Mouse (Mus musculus): ENCODE results near the gene Trim14. TPM values are rescaled to one million over a fixed set of nuclear protein-coding genes. Genes with fewer than 3 reads are reported as not detected.

Gene Trim14
- total RNA-seq, 2 experiments from 2014 or later, result 0.72 to 1.1 TPM

GRCm38 (mm10) chr4:46574024-46574753 lies 38.2 kb upstream of the Trim14 start:
- no peak for DNase-seq (ENCODE audit: extremely low spot score in 1 of 2, low spot score in 2 of 2)
- no peak overlapping the region for H3K27ac ChIP-seq
- TF ChIP-seq CTCF (IDR thresholded peaks at IDR 0.05), result no peak
- intact Hi-C loops (cut with DNase I), result loop anchor here (1.0 kb wide), 1 partner anchor 11 kb away; no protein-coding TSS in a partner anchor
- H3K4me3 ChIP-seq, result no peak overlapping the region

- intact Hi-C loops (cut with DNase I), result no loop called here
- Histone ChIP-seq H3K4me3 (no peak overlapping the region), H3K27ac (no peak overlapping the region)
- no peak for DNase-seq (ENCODE audit: extremely low spot score in 1 of 2, low spot score in 2 of 2)
- no peak for TF ChIP-seq CTCF (IDR thresholded peaks at IDR 0.05)
Measured at GRCm38 (mm10) chr4:46572616-46573015, 36.7 kb upstream of the Trim14 start.

- TF ChIP-seq CTCF (IDR thresholded peaks at IDR 0.05), result no peak
- DNase-seq (ENCODE audit: extremely low spot score in 1 of 2, low spot score in 2 of 2), result no peak
- H3K27ac ChIP-seq, result no peak overlapping the region
- H3K4me3 ChIP-seq, result no peak overlapping the region
- intact Hi-C loops (cut with DNase I), result no loop called here
Measured at GRCm38 (mm10) chr4:46571744-46572143, 35.8 kb upstream of the Trim14 start.

- DNase-seq (ENCODE audit: extremely low spot score in 1 of 2, low spot score in 2 of 2), result no peak
- intact Hi-C loops (cut with DNase I), result no loop called here
- no peak overlapping the region for H3K4me3 ChIP-seq
- no peak overlapping the region for H3K27ac ChIP-seq
- TF ChIP-seq CTCF (IDR thresholded peaks at IDR 0.05), result no peak
Measured at GRCm38 (mm10) chr4:46569671-46570070, 33.7 kb upstream of the Trim14 start.

GRCm38 (mm10) chr4:46568169-46568568 lies 32.2 kb upstream of the Trim14 start:
- intact Hi-C loops (cut with DNase I), result no loop called here
- H3K27ac ChIP-seq, result no peak overlapping the region
- TF ChIP-seq CTCF (IDR thresholded peaks at IDR 0.05), result no peak
- H3K4me3 ChIP-seq, result no peak overlapping the region
- no peak for DNase-seq (ENCODE audit: extremely low spot score in 1 of 2, low spot score in 2 of 2)

- intact Hi-C loops (cut with DNase I), result no loop called here
- no peak for DNase-seq (ENCODE audit: extremely low spot score in 1 of 2, low spot score in 2 of 2)
Measured at GRCm38 (mm10) chr4:46566931-46567671, 31.2 kb upstream of the Trim14 start.

GRCm38 (mm10) chr4:46565393-46565955 lies 29.5 kb upstream of the Trim14 start:
- Histone ChIP-seq H3K27ac (no peak overlapping the region), H3K4me3 (no peak overlapping the region)
- no peak for DNase-seq (ENCODE audit: extremely low spot score in 1 of 2, low spot score in 2 of 2)
- intact Hi-C loops (cut with DNase I), result no loop called here
- TF ChIP-seq CTCF (IDR thresholded peaks at IDR 0.05), result no peak

More at GRCm38 (mm10) chr4:46566931-46567671, 31.2 kb upstream of the Trim14 start:
- no peak overlapping the region for H3K4me3 ChIP-seq
- no peak for TF ChIP-seq CTCF (IDR thresholded peaks at IDR 0.05)
- H3K27ac ChIP-seq, result no peak overlapping the region

- no peak for DNase-seq (ENCODE audit: extremely low spot score in 1 of 2, low spot score in 2 of 2)
- intact Hi-C loops (cut with DNase I), result no loop called here
- TF ChIP-seq CTCF (IDR thresholded peaks at IDR 0.05), result no peak
- Histone ChIP-seq H3K27ac (no peak overlapping the region), H3K4me3 (no peak overlapping the region)
Measured at GRCm38 (mm10) chr4:46564247-46564646, 28.3 kb upstream of the Trim14 start.

GRCm38 (mm10) chr4:46563847-46564246 lies 27.9 kb upstream of the Trim14 start:
- TF ChIP-seq CTCF (IDR thresholded peaks at IDR 0.05), result no peak
- intact Hi-C loops (cut with DNase I), result no loop called here
- Histone ChIP-seq H3K27ac (no peak overlapping the region), H3K4me3 (no peak overlapping the region)
- DNase-seq (ENCODE audit: extremely low spot score in 1 of 2, low spot score in 2 of 2), result no peak

GRCm38 (mm10) chr4:46562841-46563240 lies 26.9 kb upstream of the Trim14 start:
- H3K27ac ChIP-seq, result no peak overlapping the region
- no peak overlapping the region for H3K4me3 ChIP-seq
- intact Hi-C loops (cut with DNase I), result no loop called here
- DNase-seq (ENCODE audit: extremely low spot score in 1 of 2, low spot score in 2 of 2), result no peak
- TF ChIP-seq CTCF (IDR thresholded peaks at IDR 0.05), result no peak

GRCm38 (mm10) chr4:46562037-46562436 lies 26.1 kb upstream of the Trim14 start:
- no peak overlapping the region for H3K4me3 ChIP-seq
- no peak for DNase-seq (ENCODE audit: extremely low spot score in 1 of 2, low spot score in 2 of 2)
- TF ChIP-seq CTCF (IDR thresholded peaks at IDR 0.05), result no peak
- intact Hi-C loops (cut with DNase I), result no loop called here
- no peak overlapping the region for H3K27ac ChIP-seq

- Histone ChIP-seq H3K4me3 (no peak overlapping the region), H3K27ac (no peak overlapping the region)
- no peak for DNase-seq (ENCODE audit: extremely low spot score in 1 of 2, low spot score in 2 of 2)
- TF ChIP-seq CTCF (IDR thresholded peaks at IDR 0.05), result no peak
- intact Hi-C loops (cut with DNase I), result no loop called here
Measured at GRCm38 (mm10) chr4:46560069-46560705, 24.2 kb upstream of the Trim14 start.

All from left cerebral cortex, adult 2 months (tissue).